Mouse (Mus musculus) megakaryocyte, adult 5-6 weeks (primary cell): Measurements from ENCODE around the gene Tubgcp5. TPM values are rescaled to one million over a fixed set of nuclear protein-coding genes. Genes with fewer than 3 reads are reported as not detected.

Experiments
- ATAC-seq: 2 replicates; pipeline ENCODE4 v1.8.0; 2016; ENCODE audit warnings: mild to moderate bottlenecking, inconsistent platforms; ENCODE audit not compliant: poor library complexity, severe bottlenecking
- total RNA-seq, 2 experiments: library from RNA; stranded (forward) in 1 of 2; stranded (reverse) in 1 of 2; fragments of 153-499, 151-499 nt in 1 of 2; fragments of 221-1000, 200-1000 nt in 1 of 2; gene quantifications; 2 replicates each; pipeline versions ENCODE4 v1.2.3 to v1.2.4; 2015 to 2017

Gene Tubgcp5
- total RNA-seq, 2 experiments from 2014 or later: 34.2 to 45.8 TPM

DNA sequence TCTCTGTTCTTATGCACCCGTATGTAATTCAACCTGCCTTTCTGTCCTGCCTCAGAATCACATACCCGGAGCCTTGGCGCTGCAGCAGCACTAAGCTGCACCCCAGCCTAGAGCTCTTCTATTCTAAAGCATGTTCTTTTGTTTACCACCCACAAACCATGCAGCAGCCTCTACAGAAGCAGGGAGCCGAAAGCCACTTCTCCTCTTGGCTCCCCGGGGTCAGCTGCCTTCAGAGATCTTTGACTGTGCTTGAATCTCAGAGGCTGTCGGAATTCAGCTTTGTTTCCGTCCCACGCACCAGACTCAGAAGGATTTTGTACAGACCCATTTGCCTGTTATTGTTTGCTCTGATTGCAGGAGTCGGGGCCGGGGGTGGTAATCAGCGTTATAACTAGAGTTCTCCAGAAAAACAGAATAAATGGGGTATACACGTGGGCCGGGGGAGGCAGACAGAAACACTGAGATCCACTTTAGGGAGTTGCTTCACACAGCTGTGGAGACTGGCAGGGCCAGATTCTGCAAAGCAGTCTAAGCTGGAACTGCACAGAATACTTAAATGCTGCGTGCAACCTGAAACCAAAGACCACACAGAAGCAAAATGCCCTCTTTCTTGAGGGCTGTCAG, 56.1 kb downstream of the Tubgcp5 start:
- ATAC-seq: no peak

DNA sequence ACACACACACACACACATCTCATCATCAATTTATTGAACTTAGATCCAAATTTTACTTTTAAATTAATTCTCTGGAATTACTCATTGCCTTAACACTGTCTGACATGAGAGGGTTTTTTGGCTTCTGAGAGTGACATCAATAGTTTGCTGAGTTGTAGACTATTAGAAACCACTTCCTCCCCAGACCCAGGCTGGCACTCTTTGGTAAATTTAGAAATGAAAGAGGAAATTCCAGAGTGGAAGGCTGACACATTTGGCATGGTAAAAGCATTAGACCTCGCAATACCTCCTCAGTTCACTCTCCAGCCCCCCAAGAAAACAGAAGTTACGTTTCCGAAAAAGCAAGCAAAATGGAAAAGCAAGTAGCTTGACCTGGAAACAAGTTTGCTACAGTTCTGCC, 58.8 kb downstream of the Tubgcp5 start:
- peak; percentile 72 for ATAC-seq

DNA sequence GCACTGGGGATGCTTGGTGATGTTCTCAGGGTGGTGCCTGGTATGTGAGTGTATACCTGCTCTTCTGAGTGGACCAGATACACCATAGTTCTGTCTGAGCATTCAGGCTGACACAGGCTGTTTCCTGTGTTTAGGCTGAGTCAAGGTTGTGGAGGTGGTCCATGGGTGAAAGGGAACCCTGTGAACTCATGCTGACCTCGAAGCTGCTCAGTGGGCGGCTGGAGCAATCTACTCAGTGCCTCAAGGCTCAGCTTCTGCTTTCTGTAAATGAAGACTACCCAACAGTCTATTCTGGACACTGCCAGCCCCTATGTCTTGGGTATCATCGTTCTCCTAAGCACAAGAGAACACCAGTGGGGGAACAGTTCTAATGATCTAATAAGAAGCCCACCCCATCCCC, 61.6 kb downstream of the Tubgcp5 start:
- peak; percentile 70 for ATAC-seq

DNA sequence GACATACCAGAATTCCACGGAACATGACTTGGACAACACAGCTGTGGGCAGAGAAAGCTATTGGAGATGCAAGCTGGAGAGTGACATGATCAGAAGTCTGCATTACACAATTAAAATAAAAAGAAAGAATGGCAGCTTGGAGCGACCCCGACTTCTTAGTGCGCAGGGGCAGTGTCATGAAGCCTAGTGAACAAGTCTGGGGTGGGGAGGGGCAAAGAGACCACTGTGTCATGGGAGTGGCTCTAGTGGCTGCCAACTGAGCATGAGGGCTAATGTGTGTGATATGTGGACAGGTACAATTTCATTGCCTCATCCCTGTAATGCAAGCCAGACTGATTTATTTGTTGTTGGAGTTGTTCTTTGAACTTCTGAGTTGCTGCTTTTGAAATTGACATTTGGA, 62.8 kb downstream of the Tubgcp5 start:
- ATAC-seq: no peak

DNA sequence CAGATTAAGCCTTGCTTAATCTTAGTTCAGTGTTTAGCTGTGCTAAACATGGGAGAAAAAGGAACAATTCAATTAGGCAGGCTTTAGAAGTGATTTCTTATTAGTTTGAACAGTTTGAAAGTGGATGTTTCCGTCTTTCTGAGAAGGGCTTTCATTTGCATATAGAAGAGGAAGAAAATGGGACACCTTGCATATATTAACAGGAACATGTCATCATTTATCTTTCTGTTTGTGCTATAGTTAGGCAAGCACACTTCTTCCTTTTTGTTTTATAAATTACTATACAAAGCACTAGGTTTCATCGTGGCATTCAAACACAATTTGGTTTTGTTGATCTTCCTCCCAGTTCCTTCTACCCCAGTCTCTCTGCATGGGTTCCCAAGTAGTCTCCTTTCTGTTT, 63.8 kb downstream of the Tubgcp5 start:
- peak; percentile 45 for ATAC-seq

DNA sequence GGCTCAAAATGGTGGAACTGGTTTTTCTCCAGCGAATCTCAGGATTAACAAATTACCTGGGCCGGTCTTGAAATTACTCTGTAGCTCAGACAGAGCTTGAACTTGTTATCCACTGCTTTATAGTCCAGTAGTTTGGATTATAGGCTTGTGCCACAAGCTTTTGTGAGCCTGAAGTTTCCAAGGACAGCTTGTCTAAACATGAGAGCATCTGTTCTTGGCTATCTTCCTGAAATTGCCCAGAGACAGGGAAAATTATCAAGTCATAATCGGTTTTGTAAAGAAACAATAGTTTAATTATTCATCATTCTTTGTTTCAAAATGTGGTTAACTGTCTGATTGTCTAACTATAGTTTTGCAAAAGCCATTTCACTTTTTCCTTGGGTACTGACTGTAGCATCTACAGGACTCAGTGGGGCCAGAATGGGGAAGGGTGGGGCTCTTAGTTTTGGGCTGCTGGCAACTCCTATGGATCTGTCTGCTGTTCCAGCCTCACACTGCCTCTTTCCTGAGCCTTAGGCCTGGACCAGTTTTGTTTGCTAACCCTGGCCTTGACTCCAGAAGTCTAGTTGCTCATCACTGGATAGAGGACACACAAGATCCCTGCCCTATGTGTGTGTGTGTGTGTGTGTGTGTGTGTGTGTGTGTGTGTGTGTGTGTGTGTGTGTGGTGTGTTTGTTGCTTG, 65.0 kb downstream of the Tubgcp5 start:
- ATAC-seq: peak; percentile 23; the same call in 1 of the 2 replicates

DNA sequence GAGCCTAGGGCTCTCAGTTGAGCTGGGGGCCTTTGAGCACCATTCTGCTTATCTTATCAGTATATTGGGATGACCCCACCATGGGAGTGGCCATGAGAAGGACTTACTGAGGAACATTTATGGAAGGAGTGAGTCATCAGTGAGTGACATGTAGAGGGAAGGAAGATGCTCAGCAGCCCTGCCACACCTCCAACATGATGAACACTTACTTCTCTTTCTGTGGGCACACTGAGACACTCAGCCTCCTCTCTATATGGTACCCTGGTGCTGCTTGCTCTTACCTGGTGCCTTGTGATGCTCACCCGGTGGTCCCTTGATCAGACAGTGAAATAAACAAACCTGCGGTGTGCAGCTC, 65.5 kb downstream of the Tubgcp5 start:
- ATAC-seq: peak; percentile 57

DNA sequence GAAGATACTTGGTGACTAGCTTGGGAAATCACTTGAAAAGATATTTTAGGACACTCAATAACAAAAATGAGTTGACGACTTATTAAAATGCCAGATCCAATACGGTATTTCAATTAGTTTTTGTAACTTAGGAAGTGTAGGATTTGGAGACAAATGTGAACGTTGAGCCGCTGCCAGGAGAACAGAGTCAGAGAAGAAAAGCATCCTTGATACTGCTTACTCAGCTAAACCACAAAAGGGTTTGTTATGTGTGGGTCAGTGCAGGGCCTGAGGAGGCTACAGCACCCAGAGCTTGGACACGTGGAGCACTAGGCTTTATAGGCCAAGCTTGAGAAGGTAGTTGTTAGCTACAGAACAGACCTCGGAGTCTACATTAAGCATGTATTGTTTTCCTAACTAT, 66.0 kb downstream of the Tubgcp5 start:
- ATAC-seq: no peak

DNA sequence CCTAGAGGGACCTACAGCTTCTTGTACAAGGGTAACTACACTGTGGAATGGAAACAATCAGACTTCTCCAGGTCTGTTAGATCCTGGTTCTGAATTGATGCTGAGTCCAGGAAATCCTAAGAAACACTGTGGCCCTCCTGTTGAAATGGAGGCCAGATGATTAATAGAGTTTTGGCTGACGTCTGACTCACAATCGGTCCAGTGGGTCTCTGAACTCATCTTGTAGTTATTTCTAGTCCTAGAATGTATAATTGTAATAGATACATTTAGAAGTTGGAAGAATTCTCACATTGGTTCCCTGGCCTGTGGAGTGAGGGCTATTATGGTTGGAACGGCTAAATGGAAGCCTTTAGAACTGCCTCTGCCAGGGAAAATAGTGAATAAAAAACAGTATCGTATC, 67.2 kb downstream of the Tubgcp5 start:
- no peak for ATAC-seq

DNA sequence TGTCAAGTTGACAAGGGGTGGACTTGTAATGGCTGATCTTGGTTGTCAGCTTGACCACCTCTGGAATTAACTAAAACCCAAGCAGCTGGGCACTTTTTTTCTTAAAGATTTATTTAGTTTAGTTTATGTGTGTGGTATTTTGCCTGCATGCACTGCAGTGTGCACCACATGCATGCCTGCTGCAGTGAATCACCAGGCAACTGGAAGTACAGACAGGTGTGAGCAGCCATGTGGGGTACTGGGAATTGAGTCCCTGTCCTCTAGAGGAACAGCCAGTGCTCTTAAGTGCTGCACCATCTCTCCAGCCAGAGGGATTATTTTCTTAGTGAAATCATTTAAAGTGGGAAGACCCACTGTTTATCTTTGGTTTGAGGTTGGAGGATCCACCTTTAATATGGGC, 71.1 kb downstream of the Tubgcp5 start:
- ATAC-seq: no peak

DNA sequence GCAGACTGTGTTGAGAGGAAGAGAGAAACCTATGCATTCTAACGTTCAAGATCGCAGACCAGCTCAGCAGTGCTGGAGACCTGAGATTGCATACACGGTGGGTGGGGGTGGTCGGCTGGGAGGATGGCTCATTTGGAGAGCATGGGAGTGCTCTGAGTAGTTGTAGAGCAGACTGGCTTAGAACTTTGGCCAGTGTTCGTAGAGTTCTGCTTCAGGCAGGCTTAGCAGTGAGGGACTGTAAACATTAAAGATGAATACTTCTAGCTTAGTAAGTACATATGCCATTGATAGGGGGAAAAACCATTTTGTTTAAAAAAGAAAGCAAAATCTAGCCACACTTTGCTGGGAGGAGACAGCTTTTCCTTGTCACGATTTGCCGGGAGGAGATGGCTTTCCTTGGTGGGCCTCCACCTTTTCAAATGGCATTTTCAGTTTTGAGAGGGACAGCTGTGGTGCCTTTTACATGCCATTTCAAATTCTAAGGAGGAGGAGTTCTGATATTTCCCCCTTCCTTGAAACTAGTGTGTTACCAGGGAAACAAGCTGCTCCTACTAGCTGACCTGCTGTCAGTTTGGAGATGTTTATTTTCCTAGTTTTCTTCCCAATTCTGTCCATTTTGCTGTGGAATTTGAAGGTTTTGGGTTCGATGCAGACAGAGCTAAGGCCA, 71.9 kb downstream of the Tubgcp5 start:
- no peak for ATAC-seq

DNA sequence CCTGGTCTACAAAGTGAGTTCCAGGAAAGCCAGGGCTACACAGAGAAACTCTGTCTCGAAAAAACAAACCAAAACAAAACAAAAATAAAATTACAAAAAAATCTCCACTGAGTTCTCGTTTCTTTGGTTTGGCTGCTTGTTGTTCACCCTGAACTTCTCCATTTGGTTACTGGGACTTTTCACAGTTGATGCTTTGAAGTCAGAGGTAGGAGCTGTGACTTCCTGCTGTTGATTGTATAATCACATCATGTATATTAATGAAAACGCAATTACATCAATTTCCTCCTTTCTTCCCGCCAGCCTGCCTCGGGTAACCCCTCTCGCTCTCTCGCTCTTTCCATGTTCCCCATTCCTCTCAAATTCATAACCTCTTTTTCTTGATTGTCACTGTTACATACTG, 74.3 kb downstream of the Tubgcp5 start:
- peak; percentile 92 for ATAC-seq

DNA sequence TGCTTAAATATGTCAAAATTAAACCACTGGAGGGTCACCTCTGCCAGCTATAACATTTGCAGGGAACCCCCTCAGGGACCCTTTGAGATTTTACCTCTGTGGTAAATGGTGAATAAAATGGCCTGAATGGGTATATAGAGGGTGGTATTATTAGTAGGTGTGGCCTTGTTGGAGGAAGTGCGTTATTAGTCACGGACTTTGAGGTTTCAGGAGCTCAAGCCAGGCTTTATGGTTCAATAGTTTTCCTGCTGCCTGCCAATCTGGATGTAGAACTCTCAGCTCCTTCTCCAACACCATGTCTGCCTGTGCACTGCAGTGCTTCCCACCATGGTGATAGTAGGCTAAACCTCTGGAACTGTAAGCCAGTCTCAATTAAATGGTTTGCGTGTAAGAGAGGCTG, 75.3 kb downstream of the Tubgcp5 start:
- ATAC-seq: no peak

DNA sequence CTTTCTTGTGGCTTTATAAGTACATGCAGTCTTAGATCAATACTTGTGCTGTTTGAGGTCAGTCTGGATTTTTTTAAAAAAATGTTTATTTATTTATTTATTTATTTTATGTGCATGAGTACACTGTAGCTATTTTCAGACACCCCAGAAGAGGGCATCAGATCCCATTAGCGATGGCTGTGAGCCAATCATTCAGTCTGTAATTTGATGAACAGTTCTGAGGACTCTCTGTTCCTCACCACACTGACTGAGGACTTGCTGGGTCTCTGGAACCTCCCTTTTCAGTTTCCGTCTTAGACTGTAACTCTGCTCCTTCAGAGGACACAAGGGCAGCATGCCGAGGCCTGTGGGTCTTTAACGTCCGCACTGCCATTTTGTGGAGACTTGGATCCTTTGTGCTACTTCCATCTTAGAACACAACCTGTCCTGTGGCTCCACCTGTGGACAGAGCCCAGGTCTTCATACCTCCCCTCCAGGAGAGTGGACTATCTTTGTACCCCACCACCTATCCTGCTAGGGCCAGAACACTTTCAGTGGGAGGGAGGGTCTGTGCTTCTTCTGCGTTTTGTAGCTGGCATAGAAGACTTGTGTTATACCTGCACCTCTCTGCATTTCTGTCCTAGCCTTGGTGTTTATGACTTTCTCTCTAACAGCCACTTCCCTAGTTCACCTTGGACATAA, 76.5 kb downstream of the Tubgcp5 start:
- ATAC-seq: no peak

DNA sequence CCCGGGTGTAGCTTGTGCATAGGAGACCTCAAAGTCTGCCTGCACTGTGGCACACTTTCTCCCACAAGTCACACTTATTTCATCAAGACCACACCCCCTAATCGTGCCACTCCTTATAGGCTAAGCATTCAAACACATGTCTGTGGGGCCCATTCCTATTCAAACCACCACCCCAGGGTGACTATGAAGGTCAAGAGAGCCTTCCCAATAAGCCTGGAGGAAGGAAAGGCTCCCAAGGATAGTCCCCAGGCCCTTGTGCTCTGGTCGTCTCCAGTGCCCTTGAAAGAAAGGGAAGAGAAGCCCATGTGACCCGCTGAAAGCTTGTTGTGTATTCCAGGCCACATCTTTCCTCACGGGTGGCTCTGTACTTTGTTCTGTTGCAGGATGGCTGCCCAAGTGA, 77.5 kb downstream of the Tubgcp5 start:
- ATAC-seq: no peak

DNA sequence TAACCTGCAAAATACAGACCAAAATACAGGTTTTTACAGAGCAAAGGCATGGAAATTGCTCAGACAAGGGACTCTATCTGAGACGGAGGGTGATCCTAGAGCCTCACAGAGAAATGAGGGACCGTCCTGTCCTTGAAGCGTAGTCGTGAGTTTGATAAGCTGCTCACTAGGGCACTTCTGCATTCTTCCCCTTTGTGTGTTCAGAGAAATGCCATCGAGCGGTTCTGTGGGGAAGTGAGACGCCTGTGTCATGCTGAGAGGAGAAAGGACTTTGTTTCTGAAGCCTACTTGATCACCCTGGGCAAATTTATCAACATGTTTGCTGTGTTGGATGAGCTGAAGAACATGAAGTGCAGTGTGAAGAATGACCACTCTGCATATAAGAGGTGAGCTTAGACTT, 80.7 kb downstream of the Tubgcp5 start:
- ATAC-seq: peak; percentile 75

DNA sequence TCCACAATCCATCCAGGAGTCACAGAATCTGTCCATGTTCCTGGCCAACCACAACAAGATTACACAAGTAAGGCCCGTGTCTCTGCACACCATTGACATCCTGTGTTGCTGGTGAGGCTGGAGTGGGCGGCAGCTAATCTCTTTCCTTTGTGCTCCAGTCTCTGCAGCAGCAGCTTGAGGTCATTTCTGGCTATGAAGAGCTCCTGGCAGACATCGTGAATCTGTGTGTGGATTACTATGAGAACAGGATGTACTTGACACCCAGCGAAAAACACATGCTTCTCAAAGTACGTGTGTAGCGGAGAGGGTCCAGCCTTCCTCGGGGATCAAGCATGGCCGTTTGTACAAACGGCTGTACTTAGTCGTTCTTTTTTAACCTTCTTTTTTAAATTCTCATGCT, 83.8 kb downstream of the Tubgcp5 start:
- no peak for ATAC-seq

DNA sequence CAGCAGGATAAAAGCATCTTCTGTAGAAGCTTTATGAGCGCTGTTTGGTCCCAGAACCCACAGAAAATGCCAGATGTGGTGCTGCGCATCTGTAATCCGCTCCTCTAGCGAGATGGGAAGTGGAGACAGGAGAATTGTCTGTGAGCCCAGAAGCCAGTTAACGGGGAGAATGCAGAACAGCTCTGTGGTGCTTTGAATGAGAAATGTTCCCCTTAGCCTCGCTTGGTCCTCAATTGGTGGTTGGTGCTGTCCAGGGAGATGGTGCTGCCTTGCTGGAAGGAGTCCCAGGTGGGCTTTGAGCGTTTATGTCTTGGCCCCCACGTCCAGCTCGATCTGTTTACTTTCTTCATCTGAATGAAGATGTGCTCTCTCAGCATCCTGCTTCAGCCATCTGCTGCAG, 86.9 kb downstream of the Tubgcp5 start:
- ATAC-seq: no peak
